Mouse (Mus musculus): ENCODE results near the gene Olfr986. TPM values are rescaled to one million over a fixed set of nuclear protein-coding genes. Genes with fewer than 3 reads are reported as not detected.

The Olfr986 gene
- polyA plus RNA-seq, 1 experiment from 2014 or later = not detected

DNA sequence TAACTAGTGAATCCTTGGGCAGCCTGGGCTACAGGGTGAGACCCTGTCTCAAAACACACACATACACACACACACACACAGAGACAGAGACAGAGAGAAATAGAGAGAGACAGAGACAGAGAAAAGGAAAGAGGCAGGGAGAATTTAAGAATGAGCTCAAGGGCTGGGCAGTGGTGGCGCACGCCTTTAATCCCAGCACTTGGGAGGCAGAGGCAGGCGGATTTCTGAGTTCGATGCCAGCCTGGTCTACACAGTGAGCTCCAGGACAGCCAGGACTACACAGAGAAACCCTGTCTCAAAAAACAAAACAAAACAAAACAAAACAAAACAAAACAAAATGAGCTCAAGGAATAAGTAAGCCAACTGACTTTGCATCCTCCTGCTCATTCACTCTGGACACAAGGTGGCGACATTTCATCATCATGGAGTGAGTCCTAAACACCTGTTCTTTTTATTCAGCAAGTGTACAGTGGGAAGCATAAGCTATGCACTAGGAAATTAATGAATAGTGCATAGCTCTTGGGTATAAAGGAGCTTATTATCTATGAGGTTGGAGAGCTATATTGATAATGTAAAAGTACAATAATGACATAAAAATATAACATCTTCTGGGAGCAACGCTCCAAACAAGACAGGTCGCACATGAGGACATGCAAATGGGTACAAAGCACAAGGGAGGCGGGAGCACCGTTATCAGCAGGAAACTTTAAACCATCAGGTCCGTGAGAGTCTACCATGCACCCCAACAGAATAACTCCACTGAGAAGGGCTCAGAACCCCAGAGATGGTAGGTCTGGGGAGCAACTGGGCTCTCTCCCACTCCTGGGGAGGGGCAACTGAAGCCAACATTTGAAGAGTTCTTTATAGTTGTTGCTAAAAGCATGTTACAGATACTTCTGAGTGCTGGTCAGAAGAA is 47.4 kb downstream of the Olfr986 start:
- H3K27me3 ChIP-seq (ENCODE audit: control insufficient read depth, insufficient read depth, low read length) = no peaks in the 10 kb centered on the region
- H3K4me3 ChIP-seq (replicated peaks; ENCODE audit: low read depth, low read length) = no peak overlapping the region
- H3K36me3 ChIP-seq (ENCODE audit: control insufficient read depth, insufficient read depth, low read length) = no peaks in the 10 kb centered on the region
- no peak overlapping the region for H3K4me2 ChIP-seq (ENCODE audit: low read length)
- DNase-seq (peak; percentile 93), ATAC-seq (ENCODE audit: low FRiP score, low TSS enrichment) (peak; percentile 78)
- peaks cover 4% of the 10 kb centered on the region; the same call in 1 of the 2 replicates for H3K9me3 ChIP-seq (ENCODE audit: control insufficient read depth, low read length)
- no peak overlapping the region for H3K9ac ChIP-seq (replicated peaks; ENCODE audit: low read length)
- WGBS = 69% methylated on average over 10 of the region's 10 CpGs
- no peak overlapping the region for H3K27ac ChIP-seq (replicated peaks; ENCODE audit: low read depth, low read length)
- no peaks in the 10 kb centered on the region for H3K4me1 ChIP-seq (ENCODE audit: control insufficient read depth, insufficient read depth, low read length)

DNA sequence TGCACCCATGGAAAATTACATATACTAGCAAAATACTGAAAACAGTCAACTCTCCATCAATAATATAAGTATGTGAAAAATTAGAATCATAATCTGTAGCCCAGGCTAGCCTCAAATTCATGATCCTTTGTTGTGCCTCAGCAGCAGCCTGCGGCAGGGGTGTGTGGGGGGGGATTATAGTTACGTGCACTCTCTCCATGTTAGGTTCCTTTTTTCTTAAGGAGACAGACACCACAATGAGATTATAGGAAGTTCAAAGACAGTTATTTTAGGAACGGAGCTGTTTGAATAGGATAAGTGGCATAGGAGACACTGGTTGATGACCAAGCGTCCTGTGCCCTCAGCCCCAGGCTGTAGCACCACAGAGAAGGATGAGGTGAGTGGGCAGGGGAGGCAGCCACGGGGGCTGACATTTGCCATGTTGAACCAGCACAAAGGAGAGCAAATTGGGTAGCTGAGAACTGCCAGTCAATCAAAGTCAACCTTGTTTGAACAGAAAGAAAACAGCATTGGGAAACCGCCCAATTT is 48.1 kb downstream of the Olfr986 start:
- ATAC-seq (ENCODE audit: low FRiP score, low TSS enrichment) (no peak), DNase-seq (no peak)
- peaks cover 4% of the 10 kb centered on the region; the same call in 1 of the 2 replicates for H3K9me3 ChIP-seq (ENCODE audit: control insufficient read depth, low read length)
- H3K27me3 ChIP-seq (ENCODE audit: control insufficient read depth, insufficient read depth, low read length) = no peaks in the 10 kb centered on the region
- no peaks in the 10 kb centered on the region for H3K4me1 ChIP-seq (ENCODE audit: control insufficient read depth, insufficient read depth, low read length)
- H3K9ac ChIP-seq (replicated peaks; ENCODE audit: low read length) = no peak overlapping the region
- 23% methylated on average over 6 of the region's 6 CpGs for WGBS
- no peak overlapping the region for H3K4me3 ChIP-seq (replicated peaks; ENCODE audit: low read depth, low read length)
- no peak overlapping the region for H3K4me2 ChIP-seq (ENCODE audit: low read length)
- H3K36me3 ChIP-seq (ENCODE audit: control insufficient read depth, insufficient read depth, low read length) = no peaks in the 10 kb centered on the region
- no peak overlapping the region for H3K27ac ChIP-seq (replicated peaks; ENCODE audit: low read depth, low read length)

DNA sequence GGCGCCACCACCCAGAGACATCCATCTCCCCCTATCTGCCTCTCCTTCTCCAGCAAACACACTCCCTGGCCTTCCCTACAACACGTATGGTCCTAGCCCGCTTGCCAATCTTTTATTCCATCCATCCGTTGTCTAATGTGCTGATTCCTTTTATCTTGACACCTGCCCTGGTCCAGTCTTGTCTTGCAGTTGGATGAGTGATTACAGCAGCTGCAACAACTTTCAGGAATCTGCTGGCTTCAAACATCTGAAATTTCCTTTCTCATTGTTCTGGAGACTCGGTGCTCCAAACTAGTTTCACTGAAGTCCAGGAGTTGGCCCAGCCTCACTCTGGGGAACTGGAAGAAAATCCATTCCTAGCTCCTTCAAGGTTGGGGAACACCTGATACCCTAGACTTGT is 48.8 kb downstream of the Olfr986 start:
- H3K9me3 ChIP-seq (ENCODE audit: control insufficient read depth, low read length) = peaks cover 4% of the 10 kb centered on the region; the same call in 1 of the 2 replicates
- WGBS = 43% methylated on average over 5 of the region's 5 CpGs

DNA sequence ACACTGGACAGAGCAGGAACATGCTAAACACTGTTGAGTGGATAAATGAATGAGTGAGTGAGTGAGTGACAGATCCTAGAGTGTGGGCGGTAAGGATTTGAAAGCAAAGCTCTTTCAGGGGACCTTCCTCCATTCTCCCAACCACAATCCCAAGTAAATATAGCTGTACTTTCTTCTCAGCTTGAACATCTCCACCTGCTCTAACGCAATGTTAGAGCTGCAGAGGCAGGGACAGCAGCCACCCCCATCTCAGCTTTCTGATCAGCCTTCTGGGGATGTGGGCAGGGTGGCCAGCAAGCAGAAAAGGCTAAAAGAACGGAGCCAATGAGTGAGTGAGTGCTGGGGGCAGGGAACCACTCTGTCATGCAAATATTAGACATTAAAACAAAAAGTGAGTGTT is 50.3 kb downstream of the Olfr986 start:
- Histone ChIP-seq H3K4me3 (replicated peaks; ENCODE audit: low read depth, low read length) (no peak overlapping the region), H3K27ac (replicated peaks; ENCODE audit: low read depth, low read length) (no peak overlapping the region), H3K27me3 (ENCODE audit: control insufficient read depth, insufficient read depth, low read length) (no peaks in the 10 kb centered on the region), H3K36me3 (ENCODE audit: control insufficient read depth, insufficient read depth, low read length) (no peaks in the 10 kb centered on the region), H3K9ac (replicated peaks; ENCODE audit: low read length) (no peak overlapping the region), H3K9me3 (ENCODE audit: control insufficient read depth, low read length) (peaks cover 4% of the 10 kb centered on the region; the same call in 1 of the 2 replicates), H3K4me2 (ENCODE audit: low read length) (no peak overlapping the region), H3K4me1 (ENCODE audit: control insufficient read depth, insufficient read depth, low read length) (no peaks in the 10 kb centered on the region)
- DNase-seq (no peak), ATAC-seq (ENCODE audit: low FRiP score, low TSS enrichment) (no peak)
- WGBS = 76% methylated on average over 3 of the region's 3 CpGs

More for the DNA sequence above, 48.8 kb downstream of the Olfr986 start:
- no peak overlapping the region for H3K4me2 ChIP-seq (ENCODE audit: low read length)
- H3K9ac ChIP-seq (replicated peaks; ENCODE audit: low read length) = no peak overlapping the region
- no peaks in the 10 kb centered on the region for H3K36me3 ChIP-seq (ENCODE audit: control insufficient read depth, insufficient read depth, low read length)
- H3K27me3 ChIP-seq (ENCODE audit: control insufficient read depth, insufficient read depth, low read length) = no peaks in the 10 kb centered on the region
- H3K4me3 ChIP-seq (replicated peaks; ENCODE audit: low read depth, low read length) = no peak overlapping the region
- DNase-seq (no peak), ATAC-seq (ENCODE audit: low FRiP score, low TSS enrichment) (no peak)
- H3K27ac ChIP-seq (replicated peaks; ENCODE audit: low read depth, low read length) = no peak overlapping the region
- H3K4me1 ChIP-seq (ENCODE audit: control insufficient read depth, insufficient read depth, low read length) = no peaks in the 10 kb centered on the region

DNA sequence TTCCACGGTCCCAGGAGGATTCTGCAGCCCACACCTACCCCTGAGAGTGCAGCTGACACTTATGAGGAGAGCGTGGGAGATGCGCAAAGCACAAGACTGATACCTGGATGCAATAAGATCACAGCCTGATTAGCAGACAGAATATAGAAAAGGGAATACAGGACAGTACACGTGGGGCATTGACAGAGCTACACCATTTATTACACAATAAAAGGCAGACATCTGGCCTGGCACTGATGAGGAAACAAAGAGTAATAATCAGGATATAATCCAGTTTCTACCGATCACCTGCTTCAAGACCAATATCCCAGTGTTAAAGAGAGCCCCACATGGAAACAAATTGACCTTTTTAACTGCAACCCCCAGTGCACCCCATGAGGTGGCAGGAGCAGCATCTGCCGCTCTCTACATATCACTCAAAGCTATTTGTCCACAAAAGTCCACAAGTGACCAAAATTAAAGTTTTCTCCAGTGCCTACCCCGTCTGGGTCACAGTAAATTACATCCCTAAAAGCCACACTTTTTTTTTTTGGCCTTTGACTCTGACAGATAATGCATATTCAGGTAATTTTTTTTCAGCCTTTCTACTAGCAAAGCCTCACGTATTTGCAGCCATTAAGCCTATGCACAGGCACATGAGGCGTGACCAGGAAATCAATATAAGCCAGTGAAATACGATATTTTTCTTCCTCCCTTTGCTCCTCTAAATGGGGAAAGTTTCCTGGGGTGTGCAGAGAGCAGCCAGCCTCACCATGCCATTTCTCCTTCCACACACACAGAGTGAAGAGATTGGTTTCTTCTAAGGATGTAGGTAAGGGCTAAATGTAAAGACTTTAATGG is 53.7 kb downstream of the Olfr986 start:
- Histone ChIP-seq H3K9ac (replicated peaks; ENCODE audit: low read length) (no peak overlapping the region), H3K4me3 (replicated peaks; ENCODE audit: low read depth, low read length) (no peak overlapping the region), H3K4me1 (ENCODE audit: control insufficient read depth, insufficient read depth, low read length) (no peaks in the 10 kb centered on the region), H3K27ac (replicated peaks; ENCODE audit: low read depth, low read length) (no peak overlapping the region), H3K9me3 (ENCODE audit: control insufficient read depth, low read length) (peaks cover 4% of the 10 kb centered on the region; the same call in 1 of the 2 replicates), H3K27me3 (ENCODE audit: control insufficient read depth, insufficient read depth, low read length) (no peaks in the 10 kb centered on the region), H3K4me2 (ENCODE audit: low read length) (no peak overlapping the region), H3K36me3 (ENCODE audit: control insufficient read depth, insufficient read depth, low read length) (no peaks in the 10 kb centered on the region)
- no peak for DNase-seq
- WGBS = 51% methylated on average over 10 of the region's 10 CpGs
- no peak for ATAC-seq (ENCODE audit: low FRiP score, low TSS enrichment)

DNA sequence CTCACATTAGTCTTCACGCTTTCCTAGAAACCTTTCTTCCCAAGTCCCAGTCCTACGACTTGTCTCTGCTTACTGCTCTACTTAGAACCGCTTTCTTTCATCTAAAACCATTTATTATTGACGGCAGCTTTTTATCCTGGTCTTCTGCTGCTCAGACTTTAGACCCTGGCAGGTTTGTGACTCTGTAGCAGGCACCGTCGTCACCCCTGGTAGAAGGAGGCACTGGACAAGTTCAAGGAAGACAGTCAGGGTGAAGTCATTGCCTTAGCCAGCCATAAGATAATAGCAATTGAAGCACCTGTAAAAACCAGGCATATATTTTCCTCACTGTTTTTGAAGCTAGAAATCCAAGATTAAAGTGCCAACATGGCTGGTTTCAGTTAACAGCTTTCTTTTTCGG is 54.5 kb downstream of the Olfr986 start:
- no peak overlapping the region for H3K27ac ChIP-seq (replicated peaks; ENCODE audit: low read depth, low read length)

More for the DNA sequence above, 54.5 kb downstream of the Olfr986 start:
- Histone ChIP-seq H3K9ac (replicated peaks; ENCODE audit: low read length) (no peak overlapping the region), H3K36me3 (ENCODE audit: control insufficient read depth, insufficient read depth, low read length) (no peaks in the 10 kb centered on the region), H3K4me2 (ENCODE audit: low read length) (no peak overlapping the region), H3K27me3 (ENCODE audit: control insufficient read depth, insufficient read depth, low read length) (no peaks in the 10 kb centered on the region), H3K4me1 (ENCODE audit: control insufficient read depth, insufficient read depth, low read length) (no peaks in the 10 kb centered on the region), H3K4me3 (replicated peaks; ENCODE audit: low read depth, low read length) (no peak overlapping the region), H3K9me3 (ENCODE audit: control insufficient read depth, low read length) (peaks cover 4% of the 10 kb centered on the region; the same call in 1 of the 2 replicates)
- DNase-seq = no peak
- no peak for ATAC-seq (ENCODE audit: low FRiP score, low TSS enrichment)
- WGBS = 84% methylated on average over 7 of the region's 7 CpGs

Other genes with a start within 250 kb of the Olfr986 start
- gene Olfr974, start 243.4 kb upstream of the Olfr986 start, polyA plus RNA-seq (2014; fragmentation: Nextera tagmentation; extraction: Ambion mirVana) = not detected in 2 replicates
- not detected in 2 replicates for gene Olfr975, start 228.9 kb upstream of the Olfr986 start, polyA plus RNA-seq (2014; fragmentation: Nextera tagmentation; extraction: Ambion mirVana)
- not detected in 2 replicates for gene Olfr976, start 219.8 kb upstream of the Olfr986 start, polyA plus RNA-seq (2014; fragmentation: Nextera tagmentation; extraction: Ambion mirVana)
- gene Olfr978, start 188.8 kb upstream of the Olfr986 start, polyA plus RNA-seq (2014; fragmentation: Nextera tagmentation; extraction: Ambion mirVana) = not detected in 2 replicates
- gene Olfr979, start 177.5 kb upstream of the Olfr986 start, polyA plus RNA-seq (2014; fragmentation: Nextera tagmentation; extraction: Ambion mirVana) = not detected in 2 replicates
- not detected in 2 replicates for gene Olfr980, start 171.3 kb upstream of the Olfr986 start, polyA plus RNA-seq (2014; fragmentation: Nextera tagmentation; extraction: Ambion mirVana)
- gene Olfr981, start 159.5 kb upstream of the Olfr986 start, polyA plus RNA-seq (2014; fragmentation: Nextera tagmentation; extraction: Ambion mirVana) = not detected in 2 replicates
- gene Olfr982, start 107.1 kb upstream of the Olfr986 start, polyA plus RNA-seq (2014; fragmentation: Nextera tagmentation; extraction: Ambion mirVana) = not detected in 2 replicates
- gene Olfr983, start 87.3 kb upstream of the Olfr986 start, polyA plus RNA-seq (2014; fragmentation: Nextera tagmentation; extraction: Ambion mirVana) = not detected in 2 replicates
- not detected in 2 replicates for gene Olfr984, start 66.7 kb upstream of the Olfr986 start, polyA plus RNA-seq (2014; fragmentation: Nextera tagmentation; extraction: Ambion mirVana)
- gene Olfr985, start 50.7 kb upstream of the Olfr986 start, polyA plus RNA-seq (2014; fragmentation: Nextera tagmentation; extraction: Ambion mirVana) = not detected in 2 replicates
- gene Tmem225, start 32.8 kb upstream of the Olfr986 start, polyA plus RNA-seq (2014; fragmentation: Nextera tagmentation; extraction: Ambion mirVana) = not detected in 2 replicates
- 11.6 and 11.7 TPM in 2 replicates for gene Zfp202, start 11.4 kb downstream of the Olfr986 start, polyA plus RNA-seq (2014; fragmentation: Nextera tagmentation; extraction: Ambion mirVana)
- gene Scn3b, start 88.3 kb downstream of the Olfr986 start, polyA plus RNA-seq (2014; fragmentation: Nextera tagmentation; extraction: Ambion mirVana) = 142 and 154 TPM in 2 replicates

Data from midbrain, embryonic 14.5 days (tissue).